Mouse (Mus musculus) myocyte (in vitro differentiated cells): ENCODE measurements around the gene Cers3. TPM values are rescaled to one million over a fixed set of nuclear protein-coding genes. Genes with fewer than 3 reads are reported as not detected.

Experiments used
- H3K27me3 ChIP-seq: one replicate; pipeline ENCODE4 v1.6.1; 2011; ENCODE audit not compliant: control insufficient read depth, insufficient read depth, insufficient read length
- H3K36me3 ChIP-seq: one replicate; pipeline ENCODE4 v1.6.1; 2011; ENCODE audit not compliant: control insufficient read depth, insufficient read depth
- H3K4me2 ChIP-seq: one replicate; pipeline ENCODE4 v1.6.1; 2011; ENCODE audit warnings: low read depth, control low read depth
- H3K4me3 ChIP-seq: one replicate; pipeline ENCODE4 v1.5.1; 2011; ENCODE audit warnings: mild to moderate bottlenecking, control low read depth, moderate library complexity
- H3K79me2 ChIP-seq: one replicate; pipeline ENCODE4 v1.6.1; 2011; ENCODE audit not compliant: control insufficient read depth, insufficient read depth
- H3ac ChIP-seq: one replicate; pipeline ENCODE4 v1.6.1; 2011; ENCODE audit not compliant: control insufficient read depth, insufficient read length
- CEBPB ChIP-seq: IDR thresholded peaks from 2 replicates; pipeline ENCODE4 v1.6.1; 2011; ENCODE audit warnings: mild to moderate bottlenecking, moderate library complexity; ENCODE audit not compliant: poor library complexity, insufficient read depth, severe bottlenecking
- E2F4 ChIP-seq: IDR thresholded peaks from one replicate; pipeline ENCODE4 v1.6.1; 2011; ENCODE audit warnings: mild to moderate bottlenecking, control low read depth, moderate library complexity; ENCODE audit not compliant: insufficient read depth
- MAX ChIP-seq: IDR thresholded peaks from one replicate; pipeline ENCODE4 v1.6.1; 2011; ENCODE audit warnings: low read depth, mild to moderate bottlenecking, control low read depth
- MYOD1 ChIP-seq, 3 experiments: IDR thresholded peaks; one replicate each; pipeline ENCODE4 v1.6.1; 2011; ENCODE audit warnings: control low read depth in 2 of 3, low read depth in 2 of 3, mild to moderate bottlenecking in 2 of 3, moderate library complexity in 1 of 3; ENCODE audit not compliant: insufficient read length in 2 of 3, control insufficient read depth in 1 of 3
- MYOG ChIP-seq, 3 experiments: IDR thresholded peaks; one replicate each; pipeline ENCODE4 v1.6.1; 2011; ENCODE audit warnings: control low read depth in 2 of 3, low read depth in 2 of 3, mild to moderate bottlenecking in 2 of 3; ENCODE audit not compliant: insufficient read length in 2 of 3, control insufficient read depth in 1 of 3, insufficient read depth in 1 of 3
- POLR2A ChIP-seq: IDR thresholded peaks from one replicate; pipeline ENCODE4 v1.6.1; 2011; ENCODE audit warnings: low read depth, mild to moderate bottlenecking, control low read depth, moderate library complexity; ENCODE audit not compliant: insufficient read length
- POLR2AphosphoS2 ChIP-seq: IDR thresholded peaks from one replicate; pipeline ENCODE4 v1.6.1; 2011; ENCODE audit warnings: low read depth, control low read depth; ENCODE audit not compliant: insufficient read length
- REST ChIP-seq: IDR thresholded peaks from one replicate; pipeline ENCODE4 v1.6.1; 2011; ENCODE audit warnings: mild to moderate bottlenecking, control low read depth, moderate library complexity; ENCODE audit not compliant: insufficient read depth, insufficient read length
- SRF ChIP-seq: IDR thresholded peaks from one replicate; pipeline ENCODE4 v1.6.1; 2011; ENCODE audit warnings: low read depth; ENCODE audit not compliant: control insufficient read depth, insufficient read length
- TCF12 ChIP-seq: IDR thresholded peaks from one replicate; pipeline ENCODE4 v1.6.1; 2011; ENCODE audit warnings: mild to moderate bottlenecking, control low read depth; ENCODE audit not compliant: poor library complexity, insufficient read depth, severe bottlenecking
- TCF3 ChIP-seq: IDR thresholded peaks from one replicate; pipeline ENCODE4 v1.6.1; 2011; ENCODE audit warnings: low read depth, control low read depth; ENCODE audit not compliant: insufficient read length
- USF1 ChIP-seq: IDR thresholded peaks from one replicate; pipeline ENCODE4 v1.6.1; 2011; ENCODE audit warnings: low read depth, mild to moderate bottlenecking, control low read depth, moderate library complexity
- polyA plus RNA-seq: library from polyadenylated mRNA; unstranded; fragments of >200 nt; fragmentation: generic; extraction: Trizol; gene quantifications from one replicate; pipeline ENCODE4 v1.2.1, GENCODE M21; 2012; ENCODE audit warnings: missing spikeins

Cers3 gene
- 0.14 TPM for polyA plus RNA-seq

- Histone ChIP-seq H3K36me3 (no peaks in the 10 kb centered on the region), H3K27me3 (no peaks in the 10 kb centered on the region), H3K79me2 (no peaks in the 10 kb centered on the region), H3K4me2 (no peak within 1 kb of the TSS), H3ac (no peak within 1 kb of the TSS), H3K4me3 (no peak within 1 kb of the TSS)
- no peak for TF ChIP-seq TCF12
- no peak for TF ChIP-seq MYOD1 (IDR thresholded peaks at IDR 0.05; ENCODE audit: control insufficient read depth in 1 of 3, insufficient read length in 2 of 3, low read depth in 2 of 3)
- TF ChIP-seq REST: no peak
- no peak for TF ChIP-seq POLR2AphosphoS2
- no peak for TF ChIP-seq MYOG (IDR thresholded peaks at IDR 0.05; ENCODE audit: control insufficient read depth in 1 of 3, insufficient read depth in 1 of 3, insufficient read length in 2 of 3, low read depth in 2 of 3)
- TF ChIP-seq E2F4: no peak
- TF ChIP-seq USF1: no peak
- TF ChIP-seq CEBPB: no peak
- TF ChIP-seq MAX: no peak
Measured at GRCm38 (mm10) chr7:66743377-66743781, at the start of gene Cers3. Gene Cers3, plus strand, starts transcription at chr7:66743504.

GRCm38 (mm10) chr7:66694467-66694866 lies 48.8 kb upstream of the Cers3 start:
- Histone ChIP-seq H3K4me3 (no peak overlapping the region), H3K27me3 (no peaks in the 10 kb centered on the region), H3K4me2 (no peak overlapping the region), H3K36me3 (peaks cover 12% of the 10 kb centered on the region), H3K79me2 (peaks cover 20% of the 10 kb centered on the region), H3ac (no peak overlapping the region)
- no peak for TF ChIP-seq TCF3
- TF ChIP-seq MYOD1 (IDR thresholded peaks at IDR 0.05; ENCODE audit: control insufficient read depth in 1 of 3, insufficient read length in 2 of 3, low read depth in 2 of 3): no peak
- TF ChIP-seq REST: no peak
- TF ChIP-seq MAX: no peak
- TF ChIP-seq CEBPB: no peak
- no peak for TF ChIP-seq POLR2A
- TF ChIP-seq USF1: no peak

- Histone ChIP-seq H3K79me2 (no peaks in the 10 kb centered on the region), H3ac (no peak overlapping the region), H3K27me3 (no peaks in the 10 kb centered on the region), H3K4me3 (no peak overlapping the region), H3K36me3 (peaks cover 3% of the 10 kb centered on the region), H3K4me2 (no peak overlapping the region)
- no peak for TF ChIP-seq TCF3
- no peak for TF ChIP-seq USF1
- no peak for TF ChIP-seq REST
- no peak for TF ChIP-seq MYOD1 (IDR thresholded peaks at IDR 0.05; ENCODE audit: control insufficient read depth in 1 of 3, insufficient read length in 2 of 3, low read depth in 2 of 3)
- TF ChIP-seq POLR2AphosphoS2: no peak
- no peak for TF ChIP-seq POLR2A
- no peak for TF ChIP-seq E2F4
- TF ChIP-seq TCF12: no peak
- TF ChIP-seq CEBPB: no peak
- no peak for TF ChIP-seq MAX
- TF ChIP-seq MYOG (IDR thresholded peaks at IDR 0.05; ENCODE audit: control insufficient read depth in 1 of 3, insufficient read depth in 1 of 3, insufficient read length in 2 of 3, low read depth in 2 of 3): no peak
- no peak for TF ChIP-seq SRF
Measured at GRCm38 (mm10) chr7:66702721-66703120, 40.6 kb upstream of the Cers3 start.

- no peak for TF ChIP-seq TCF12
- no peak for TF ChIP-seq CEBPB
- TF ChIP-seq MYOD1 (IDR thresholded peaks at IDR 0.05; ENCODE audit: control insufficient read depth in 1 of 3, insufficient read length in 2 of 3, low read depth in 2 of 3): no peak
- no peak for TF ChIP-seq TCF3
- no peak for TF ChIP-seq SRF
- no peak for TF ChIP-seq POLR2A
- TF ChIP-seq REST: no peak
- TF ChIP-seq MAX: no peak
- TF ChIP-seq POLR2AphosphoS2: no peak
- TF ChIP-seq E2F4: no peak
- no peak for TF ChIP-seq USF1
- no peak for TF ChIP-seq MYOG (IDR thresholded peaks at IDR 0.05; ENCODE audit: control insufficient read depth in 1 of 3, insufficient read depth in 1 of 3, insufficient read length in 2 of 3, low read depth in 2 of 3)
- H3K79me2 ChIP-seq: no peaks in the 10 kb centered on the region
- H3K4me2 ChIP-seq: no peak overlapping the region
- no peaks in the 10 kb centered on the region for H3K36me3 ChIP-seq
- no peak overlapping the region for H3ac ChIP-seq
- H3K4me3 ChIP-seq: no peak overlapping the region
- H3K27me3 ChIP-seq: no peaks in the 10 kb centered on the region
Measured at GRCm38 (mm10) chr7:66704631-66705030, 38.7 kb upstream of the Cers3 start.

- TF ChIP-seq MAX (no peak), TCF12 (no peak), POLR2AphosphoS2 (no peak), REST (no peak), MYOD1 (IDR thresholded peaks at IDR 0.05; ENCODE audit: control insufficient read depth in 1 of 3, insufficient read length in 2 of 3, low read depth in 2 of 3) (no peak), SRF (no peak), TCF3 (no peak), E2F4 (no peak), USF1 (no peak), POLR2A (no peak), MYOG (IDR thresholded peaks at IDR 0.05; ENCODE audit: control insufficient read depth in 1 of 3, insufficient read depth in 1 of 3, insufficient read length in 2 of 3, low read depth in 2 of 3) (no peak)
- H3K79me2 ChIP-seq: no peaks in the 10 kb centered on the region
- H3K27me3 ChIP-seq: no peaks in the 10 kb centered on the region
- peaks cover 18% of the 10 kb centered on the region for H3K36me3 ChIP-seq
- no peak overlapping the region for H3K4me2 ChIP-seq
- H3ac ChIP-seq: no peak overlapping the region
- H3K4me3 ChIP-seq: no peak overlapping the region
Measured at GRCm38 (mm10) chr7:66711166-66711565, 32.1 kb upstream of the Cers3 start.
